Mouse (Mus musculus) brain, adult 2 months (tissue): ENCODE measurements around the gene Apoa2.

ENCODE experiments used
- DNase-seq: peaks from one replicate; pipeline ENCODE4 v3.0.0; 2011; ENCODE audit warnings: low read depth, low spot score

Apoa2 gene

DNA sequence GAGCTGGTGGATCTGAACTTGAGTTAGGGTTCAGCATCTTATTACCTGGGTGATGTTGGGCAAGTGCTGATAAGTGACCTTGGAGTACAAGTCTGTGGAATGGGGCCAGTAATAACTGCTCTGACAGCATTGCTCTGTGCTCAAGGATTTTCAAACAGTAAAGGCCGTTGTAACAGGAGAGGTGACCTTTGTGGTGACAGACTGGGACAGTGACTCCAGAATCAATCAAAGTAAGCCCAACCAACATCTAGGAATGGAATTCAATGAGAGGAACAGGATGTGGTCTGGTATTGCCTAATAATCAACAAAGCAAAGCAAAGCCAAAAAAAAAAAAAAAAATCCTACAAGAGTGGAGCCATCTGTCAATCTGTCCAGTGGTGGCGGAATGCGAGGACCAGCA lies 35.5 kb downstream of the Apoa2 start:
- DNase-seq = no peak

- DNase-seq = peak; percentile 95
Observed at GRCm38 (mm10) chr1:171262594-171263130, 37.8 kb downstream of the Apoa2 start.

DNA sequence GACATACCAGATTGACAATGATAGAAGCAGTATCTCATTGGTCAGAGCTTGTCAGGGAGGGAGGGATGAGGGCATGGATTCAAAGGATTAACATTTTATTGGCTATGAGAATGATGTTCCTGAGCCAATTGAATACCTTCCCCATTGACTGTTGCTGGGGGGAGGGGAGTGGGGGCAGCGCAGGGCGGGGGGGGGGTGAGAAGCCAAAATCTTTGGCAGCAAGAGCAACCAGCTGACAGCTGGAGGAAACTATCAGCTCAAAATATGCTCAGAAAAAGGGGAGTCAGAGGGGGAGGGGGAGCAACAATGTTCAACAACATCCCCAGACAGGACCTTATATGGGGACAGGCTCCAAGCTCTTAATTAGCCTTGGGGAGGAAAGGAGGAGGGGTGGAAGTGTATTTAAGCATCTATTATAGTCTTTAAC lies 38.3 kb downstream of the Apoa2 start:
- DNase-seq = peak; percentile 94

DNA sequence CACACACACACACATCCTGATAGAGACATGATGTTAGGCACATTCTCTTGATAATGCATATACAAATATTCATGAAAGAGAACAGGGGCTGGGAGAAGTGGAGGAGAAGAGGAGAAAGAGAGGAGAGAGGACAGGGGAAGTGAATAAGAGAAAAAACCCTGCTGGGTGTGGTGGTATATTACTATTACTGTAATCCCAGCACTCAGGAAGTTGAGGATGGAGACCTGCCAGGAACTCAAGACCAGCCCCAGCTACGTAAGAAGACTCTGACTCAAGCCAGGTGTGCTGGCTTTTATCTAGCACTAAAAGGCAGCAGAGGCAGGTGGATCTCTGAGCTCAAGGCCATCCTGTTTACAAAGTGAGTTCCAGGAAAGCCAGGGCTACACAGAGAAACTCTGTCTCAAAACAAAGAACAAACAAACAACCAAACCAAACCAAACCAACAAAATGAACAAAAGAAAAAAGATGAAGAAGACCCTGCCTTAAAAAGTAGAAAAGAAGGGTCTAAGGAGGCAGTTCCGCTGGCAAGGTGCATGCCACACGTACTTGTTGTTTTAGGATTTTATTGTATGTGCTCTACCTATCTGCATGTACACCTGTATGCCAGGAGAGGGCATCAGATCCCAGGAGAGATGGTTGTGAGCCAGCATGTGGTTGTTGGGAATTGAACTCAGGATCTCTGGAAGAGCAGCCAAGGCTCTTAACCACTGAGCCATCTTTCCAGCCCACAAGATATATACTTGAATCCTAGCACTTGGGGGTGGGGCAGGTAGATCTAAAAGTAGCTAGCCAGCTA lies 39.0 kb downstream of the Apoa2 start:
- no peak for DNase-seq

DNA sequence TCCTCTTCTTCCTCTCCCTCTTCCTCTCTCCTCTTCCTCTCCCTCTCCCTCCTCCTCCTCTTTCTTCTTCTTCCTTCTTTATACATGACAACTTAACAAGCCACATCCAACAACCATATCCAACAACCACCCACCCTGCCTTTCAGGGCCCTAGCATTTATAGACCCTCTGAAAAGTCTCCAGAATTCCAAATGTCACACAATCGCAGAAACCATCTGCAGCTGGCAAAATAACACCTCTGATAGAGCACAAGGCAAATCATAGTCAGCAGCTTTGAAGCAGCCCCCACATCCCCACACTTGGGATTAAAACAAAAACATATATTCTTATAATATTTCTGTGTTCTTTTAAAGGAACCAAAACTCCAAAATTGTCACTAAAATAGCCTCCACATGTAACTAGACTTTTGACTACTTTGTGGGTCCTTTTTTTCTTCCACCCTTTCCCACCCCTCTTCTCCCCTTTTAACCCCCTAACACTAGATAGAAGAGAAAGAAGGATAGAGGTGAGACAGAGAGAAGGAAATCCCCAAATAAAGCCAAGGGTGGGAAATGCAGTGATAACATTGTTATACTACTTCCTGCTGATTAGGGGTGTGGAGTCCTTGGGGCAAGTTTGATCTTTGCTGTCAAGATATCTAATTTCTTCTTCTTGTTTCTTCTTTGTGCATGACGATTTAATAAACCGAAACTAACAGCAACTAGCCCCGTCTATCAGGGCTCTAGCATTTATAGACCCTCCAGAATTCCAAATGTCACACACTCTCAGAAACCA lies 41.3 kb downstream of the Apoa2 start:
- peak; percentile 77 for DNase-seq

- no peak for DNase-seq
Observed at GRCm38 (mm10) chr1:171268341-171268740, 43.5 kb downstream of the Apoa2 start.

- peak; percentile 97 for DNase-seq
Observed at GRCm38 (mm10) chr1:171269848-171270572, 45.2 kb downstream of the Apoa2 start, which contains the start of gene B4galt3. Gene B4galt3, plus strand, starts transcription at chr1:171270328.

GRCm38 (mm10) chr1:171270573-171270900 lies 45.7 kb downstream of the Apoa2 start:
- no peak for DNase-seq

- no peak for DNase-seq
Observed at GRCm38 (mm10) chr1:171271196-171271595, 46.3 kb downstream of the Apoa2 start.

DNA sequence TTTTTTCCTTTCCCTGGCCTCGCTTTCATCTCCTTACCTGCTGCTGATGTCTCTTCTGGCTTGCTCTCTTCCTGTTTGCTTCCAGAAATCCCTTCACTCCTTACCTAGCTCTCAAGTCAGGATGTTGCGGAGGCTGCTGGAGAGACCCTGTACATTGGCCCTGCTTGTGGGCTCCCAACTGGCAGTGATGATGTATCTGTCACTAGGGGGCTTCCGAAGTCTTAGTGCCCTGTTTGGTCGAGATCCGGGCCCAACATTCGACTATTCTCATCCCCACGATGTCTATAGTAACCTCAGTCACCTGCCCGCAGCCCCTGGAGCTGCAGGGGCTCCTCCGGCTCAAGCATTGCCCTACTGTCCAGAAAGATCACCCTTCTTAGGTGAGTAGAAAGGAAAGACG lies 46.8 kb downstream of the Apoa2 start:
- no peak for DNase-seq

DNA sequence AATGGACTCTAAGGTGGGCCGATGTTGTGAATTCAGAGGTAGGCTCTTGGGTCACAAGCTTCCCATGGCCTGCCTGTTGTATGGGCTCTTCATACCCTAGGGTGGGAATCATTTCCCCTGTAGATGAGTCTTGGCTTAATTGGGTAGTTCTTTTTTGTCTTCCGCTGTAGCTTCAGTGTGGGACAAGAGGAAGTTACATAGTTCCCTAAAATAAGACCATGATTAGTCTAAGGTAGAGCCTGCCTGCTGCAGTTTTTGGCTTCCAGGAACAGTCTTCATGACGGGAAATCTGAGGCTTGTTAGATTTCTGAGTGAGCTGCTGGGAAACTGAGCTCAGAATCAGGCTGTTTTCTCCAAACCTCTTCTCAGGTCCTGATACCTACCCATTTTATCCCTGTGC lies 47.2 kb downstream of the Apoa2 start:
- no peak for DNase-seq

- no peak for DNase-seq
Observed at GRCm38 (mm10) chr1:171274171-171274570, 49.3 kb downstream of the Apoa2 start.

GRCm38 (mm10) chr1:171275144-171275734 lies 50.4 kb downstream of the Apoa2 start:
- no peak for DNase-seq
